Mouse (Mus musculus) CH12.LX (cell line): ENCODE measurements around the gene Lrrc8b. TPM values are rescaled to one million over a fixed set of nuclear protein-coding genes. Genes with fewer than 3 reads are reported as not detected.

Experiments
- DNase-seq: peaks from one replicate; pipeline ENCODE4 v3.0.0-alpha.2; 2013; ENCODE audit errors: extremely low read depth
- H3K27ac ChIP-seq: 2 replicates; pipeline ENCODE4 v1.5.1; 2012; ENCODE audit warnings: low read depth, mild to moderate bottlenecking, control low read depth, moderate library complexity; ENCODE audit not compliant: insufficient read depth
- H3K27me3 ChIP-seq: replicated peaks from 2 replicates; pipeline ENCODE3; 2012; ENCODE audit warnings: inconsistent platforms
- H3K36me3 ChIP-seq, 2 experiments: replicated peaks in 1 of 2; 2 replicates each; pipeline versions ENCODE3 to v1.6.1; 2012; ENCODE audit warnings: inconsistent platforms in 1 of 2, low read length in 1 of 2, mild to moderate bottlenecking in 1 of 2, mixed read lengths in 1 of 2, moderate library complexity in 1 of 2; ENCODE audit not compliant: control insufficient read depth in 1 of 2, insufficient read depth in 1 of 2
- H3K4me1 ChIP-seq, 2 experiments: 2 replicates each; pipeline ENCODE4 v1.6.1; 2012; ENCODE audit warnings: inconsistent platforms in 1 of 2, moderate library complexity in 1 of 2; ENCODE audit not compliant: insufficient read depth in 2 of 2, control insufficient read depth in 1 of 2
- H3K4me2 ChIP-seq: 2 replicates; pipeline ENCODE4 v1.6.1; 2012; ENCODE audit warnings: low read depth, mild to moderate bottlenecking, control low read depth; ENCODE audit not compliant: poor library complexity, insufficient read depth, severe bottlenecking
- H3K4me3 ChIP-seq, 3 experiments: fragments of 150-350 bp in 1 of 3; sonication (generic) in 1 of 3; replicated peaks in 1 of 3; 2 replicates each; pipeline versions ENCODE3 to v1.5.1; 2011 to 2012; ENCODE audit warnings: low read depth in 2 of 3, low read length in 2 of 3, mild to moderate bottlenecking in 2 of 3, moderate library complexity in 2 of 3, control low read depth in 1 of 3, improper control_type of control experiment in 1 of 3, inconsistent platforms in 1 of 3, mixed read lengths in 1 of 3; ENCODE audit not compliant: poor library complexity in 1 of 3
- H3K79me2 ChIP-seq: replicated peaks from 2 replicates; pipeline ENCODE4 v1.6.1; 2012; ENCODE audit warnings: mild to moderate bottlenecking, moderate library complexity; ENCODE audit not compliant: control insufficient read depth, poor library complexity, insufficient read depth, severe bottlenecking; ENCODE audit errors: extremely low read depth
- H3K9ac ChIP-seq: 2 replicates; pipeline ENCODE4 v1.6.1; 2012; ENCODE audit warnings: low read depth, mild to moderate bottlenecking, control low read depth, moderate library complexity; ENCODE audit not compliant: insufficient read depth
- H3K9me3 ChIP-seq: replicated peaks from 2 replicates; pipeline ENCODE3; 2012; ENCODE audit warnings: low read length, inconsistent platforms, mixed read lengths
- CTCF ChIP-seq, 2 experiments: IDR thresholded peaks in 1 of 2; conservative IDR thresholded peaks in 1 of 2; 2 replicates each; pipeline ENCODE4 v1.5.1; 2011 to 2012; ENCODE audit warnings: low read depth in 2 of 2, low read length in 2 of 2, improper control_type of control experiment in 1 of 2, inconsistent platforms in 1 of 2, mild to moderate bottlenecking in 1 of 2, moderate library complexity in 1 of 2
- ELF1 ChIP-seq: IDR thresholded peaks from 2 replicates; pipeline ENCODE4 v1.6.1; 2014; ENCODE audit warnings: low read depth, mild to moderate bottlenecking, inconsistent platforms, low read length, improper control_type of control experiment
- ETS1 ChIP-seq: conservative IDR thresholded peaks from 2 replicates; pipeline ENCODE4 v1.6.1; 2012; ENCODE audit warnings: low read depth, mild to moderate bottlenecking, inconsistent platforms, low read length, improper control_type of control experiment, moderate library complexity
- MAX ChIP-seq: IDR thresholded peaks from 2 replicates; pipeline ENCODE4 v1.6.1; 2011; ENCODE audit warnings: low read length, improper control_type of control experiment
- MAZ ChIP-seq: IDR thresholded peaks from 2 replicates; pipeline ENCODE4 v1.6.1; 2012; ENCODE audit warnings: low read depth, mild to moderate bottlenecking, inconsistent platforms, low read length, improper control_type of control experiment, moderate library complexity
- MEF2A ChIP-seq: IDR thresholded peaks from 2 replicates; pipeline ENCODE4 v1.6.1; 2014; ENCODE audit warnings: low read depth, mild to moderate bottlenecking, inconsistent platforms, low read length, improper control_type of control experiment, borderline replicate concordance
- MXI1 ChIP-seq: IDR thresholded peaks from 2 replicates; pipeline ENCODE4 v1.6.1; 2011; ENCODE audit warnings: mild to moderate bottlenecking, low read depth, low read length, improper control_type of control experiment
- NRF1 ChIP-seq: IDR thresholded peaks from 2 replicates; pipeline ENCODE4 v1.6.1; 2014; ENCODE audit warnings: low read depth, mild to moderate bottlenecking, inconsistent platforms, low read length, improper control_type of control experiment, moderate library complexity
- RAD21 ChIP-seq: IDR thresholded peaks from 2 replicates; pipeline ENCODE4 v1.6.1; 2011; ENCODE audit warnings: low read depth, mild to moderate bottlenecking, low read length, improper control_type of control experiment, moderate library complexity
- SIN3A ChIP-seq: IDR thresholded peaks from 2 replicates; pipeline ENCODE4 v1.6.1; 2012; ENCODE audit warnings: low read length, improper control_type of control experiment, inconsistent platforms
- SMC3 ChIP-seq: IDR thresholded peaks from 2 replicates; pipeline ENCODE4 v1.6.1; 2011; ENCODE audit warnings: low read depth, low read length, improper control_type of control experiment
- TBP ChIP-seq: conservative IDR thresholded peaks from 2 replicates; pipeline ENCODE4 v1.6.1; 2011; ENCODE audit warnings: low read depth, low read length, improper control_type of control experiment
- TCF12 ChIP-seq: IDR thresholded peaks from 2 replicates; pipeline ENCODE4 v1.6.1; 2014; ENCODE audit warnings: low read depth, mild to moderate bottlenecking, inconsistent platforms, low read length, improper control_type of control experiment
- UBTF ChIP-seq: IDR thresholded peaks from 2 replicates; pipeline ENCODE4 v1.6.1; 2012; ENCODE audit warnings: low read depth, mild to moderate bottlenecking, inconsistent platforms, low read length, improper control_type of control experiment, moderate library complexity
- USF1 ChIP-seq: IDR thresholded peaks from 2 replicates; pipeline ENCODE4 v1.6.1; 2014; ENCODE audit warnings: low read depth, mild to moderate bottlenecking, inconsistent platforms, low read length, improper control_type of control experiment
- dilution Hi-C: fragments of 300-500 bp; cut with MboI; formaldehyde crosslinking; loops from 2 replicates; pipeline ENCODE4 v1.14.3; 2020; ENCODE audit warnings: low sequenced_read_pairs; ENCODE audit not compliant: extremely low pct_unique_long_range_greater_than_20kb, extremely low pct_ligation_motif_present
- in situ Hi-C: fragments of 300-500 bp; cut with MboI; formaldehyde crosslinking; loops from 3 replicates; pipeline ENCODE4 v1.14.3; 2019; ENCODE audit warnings: low sequenced_read_pairs, low pct_ligation_motif_present, low pct_unique_long_range_greater_than_20kb, mixed read lengths
- polyA plus RNA-seq: library from polyadenylated mRNA; unstranded; fragments of >175 nt; gene quantifications from 2 replicates; pipeline ENCODE4 v1.2.1, GENCODE M21; 2012; ENCODE audit warnings: low read depth; ENCODE audit not compliant: insufficient read length
- total RNA-seq, 2 experiments: library from RNA; depleted of rRNA; stranded (reverse); fragments of 300-350 nt in 1 of 2; fragments of >200 nt in 1 of 2; gene quantifications; 2 replicates each; pipeline ENCODE4 v1.2.3; 2012 to 2014

Lrrc8b gene
- total and polyA plus RNA-seq, 3 experiments = 0.21 to 0.40 (median 0.40) TPM

DNA sequence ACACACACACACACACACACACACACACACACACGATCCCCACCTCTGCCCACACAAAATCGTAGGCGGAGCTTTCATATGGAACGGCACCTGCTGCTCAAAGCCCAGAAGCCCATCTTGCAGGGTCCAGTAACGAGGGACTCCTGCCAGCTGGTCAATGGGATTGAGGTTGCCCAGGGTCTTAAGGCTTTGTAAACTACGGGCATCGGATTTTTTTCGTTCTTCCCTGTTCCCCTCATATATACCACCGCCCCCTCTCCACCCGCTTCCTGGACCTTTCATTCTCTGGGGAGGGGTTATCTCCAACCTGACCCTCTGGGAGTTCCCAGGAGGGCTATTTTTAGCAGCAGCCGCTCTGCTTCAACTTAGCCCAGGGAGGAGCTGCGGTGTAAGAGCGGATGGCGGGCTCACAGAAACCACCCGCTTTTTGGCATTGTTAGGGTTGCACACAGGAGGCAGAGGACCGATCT lies 103.1 kb downstream of the Lrrc8b start:
- Histone ChIP-seq H3K79me2 (no peaks in the 10 kb centered on the region), H3K4me1 (peaks cover 12 to 53% of the 10 kb centered on the region in 2 experiments), H3K9ac (peak overlapping the region; percentile 39), H3K4me3 (peak overlapping the region; percentile 52 to 86 (median 85)), H3K27ac (no peak overlapping the region), H3K9me3 (no peaks in the 10 kb centered on the region), H3K27me3 (peaks cover 2% of the 10 kb centered on the region), H3K4me2 (peak overlapping the region; percentile 71), H3K36me3 (peaks cover 0 to 14% of the 10 kb centered on the region in 2 experiments)
- no peak for TF ChIP-seq UBTF
- no peak for TF ChIP-seq USF1
- TF ChIP-seq MEF2A = peak; percentile 71; the same call in 1 of the 2 replicates
- no peak for TF ChIP-seq TCF12
- TF ChIP-seq ELF1 = no peak; the same call in 1 of the 2 replicates
- TF ChIP-seq ETS1 = no peak
- peak; percentile 31 for DNase-seq
- in situ Hi-C loops (no loop called here), dilution Hi-C loops (no loop called here)

- dilution Hi-C loops = no loop called here
- peak within 1 kb of the TSS; percentile 85 for H3K9ac ChIP-seq
- H3K36me3 ChIP-seq = peaks cover 0 to 20% of the 10 kb centered on the region in 2 experiments
- in situ Hi-C loops = no loop called here
- 0 out of 2 replicates have a peak within 1 kb of the TSS, but pooled peaks have one; percentile 0 for H3K27ac ChIP-seq
- peak within 1 kb of the TSS; percentile 70 to 86 (median 85) for H3K4me3 ChIP-seq
- H3K4me1 ChIP-seq = peaks cover 12 to 53% of the 10 kb centered on the region in 2 experiments
- TF ChIP-seq NRF1 (peak; percentile 35; the same call in 1 of the 2 replicates), MAX (no peak), SIN3A (peak; percentile 36), ELF1 (peak; percentile 32; the same call in 1 of the 2 replicates), TCF12 (no peak; the same call in 1 of the 2 replicates), RAD21 (peak; percentile 49), MAZ (0 out of 2 replicates have a peak, but pooled peaks have one; percentile 23), CTCF (conservative IDR thresholded peaks at IDR 0.05 in 1 of 2, IDR thresholded peaks at IDR 0.05 in 1 of 2; ENCODE audit: low read depth in 2 of 2, low read length in 2 of 2) (peak in 1 of 2 experiments; percentile 61; a peak in 2 of 4 replicates), UBTF (peak; percentile 89), MXI1 (peak; percentile 22; the same call in 1 of the 2 replicates), TBP (no peak), SMC3 (peak; percentile 41)
- H3K79me2 ChIP-seq = no peaks in the 10 kb centered on the region; the same call in 1 of the 2 replicates
- DNase-seq = peak; percentile 58
- H3K27me3 ChIP-seq = peaks cover 2% of the 10 kb centered on the region
- no peaks in the 10 kb centered on the region for H3K9me3 ChIP-seq
- H3K4me2 ChIP-seq = peak within 1 kb of the TSS; percentile 100
Observed at GRCm38 (mm10) chr5:105519096-105519975, 103.8 kb downstream of the Lrrc8b start, which contains the start of gene Lrrc8c. Lrrc8c (plus strand) TSS chr5:105519388.
